Mouse (Mus musculus) lung, embryonic 14.5 days (tissue): Measurements from ENCODE around the gene Omp. TPM values are rescaled to one million over a fixed set of nuclear protein-coding genes. Genes with fewer than 3 reads are reported as not detected.

Experiments used
- ATAC-seq: fragments of 200-750 bp; cut with Nextera tagmentation; 2 replicates; pipeline ENCODE4 v1.8.0; 2017; ENCODE audit warnings: mild to moderate bottlenecking, moderate TSS enrichment, moderate library complexity; ENCODE audit not compliant: insufficient read depth
- DNase-seq: peaks from one replicate; pipeline ENCODE4 v3.0.0-alpha.2; 2015
- H3K27ac ChIP-seq: fragments of 300-500 bp; sonication (generic); 2 replicates; pipeline ENCODE4 v1.5.1; 2014; ENCODE audit warnings: low read depth, mild to moderate bottlenecking, moderate library complexity
- H3K27me3 ChIP-seq: fragments of 300-500 bp; sonication (generic); 2 replicates; pipeline ENCODE4 v1.6.1; 2014; ENCODE audit warnings: low read length, control low read depth; ENCODE audit not compliant: insufficient read depth
- H3K36me3 ChIP-seq: fragments of 300-500 bp; sonication (generic); 2 replicates; pipeline ENCODE4 v1.6.1; 2014; ENCODE audit warnings: control low read depth; ENCODE audit not compliant: insufficient read depth
- H3K4me1 ChIP-seq: fragments of 300-500 bp; sonication (generic); 2 replicates; pipeline ENCODE4 v1.6.1; 2014; ENCODE audit warnings: antibody characterized with exemption, control low read depth; ENCODE audit not compliant: insufficient read depth
- H3K4me2 ChIP-seq: fragments of 300-500 bp; sonication (generic); 2 replicates; pipeline ENCODE4 v1.6.1; 2014; ENCODE audit warnings: mild to moderate bottlenecking
- H3K4me3 ChIP-seq: fragments of 300-500 bp; sonication (generic); 2 replicates; pipeline ENCODE4 v1.5.1; 2014; ENCODE audit warnings: low read depth, low read length
- H3K9ac ChIP-seq: fragments of 300-500 bp; sonication (generic); 2 replicates; pipeline ENCODE4 v1.6.1; 2014
- H3K9me3 ChIP-seq: fragments of 300-500 bp; sonication (generic); 2 replicates; pipeline ENCODE4 v1.6.1; 2016; ENCODE audit warnings: low read depth, low read length, control low read depth
- CTCF ChIP-seq: IDR thresholded peaks from 2 replicates; pipeline ENCODE4 v1.5.1; 2016; ENCODE audit warnings: antibody characterized with exemption, low read depth
- WGBS: fragments of 180-500 bp; shearing (Covaris S2); extraction: QIAGEN DNeasy Blood & Tissue Kit; methylation state at CpG from one replicate; pipeline ENCODE4 v1.1.7; 2014; 5-methylcytosine and 5-hydroxymethylcytosine counted together
- polyA plus RNA-seq: library from polyadenylated mRNA; unstranded; fragments of >200 nt; fragmentation: Nextera tagmentation; extraction: Ambion mirVana; gene quantifications from 2 replicates; pipeline ENCODE4 v1.2.1, GENCODE M21; 2014

Omp gene
- polyA plus RNA-seq, 1 experiment from 2014 or later, result 0.33 TPM

DNA sequence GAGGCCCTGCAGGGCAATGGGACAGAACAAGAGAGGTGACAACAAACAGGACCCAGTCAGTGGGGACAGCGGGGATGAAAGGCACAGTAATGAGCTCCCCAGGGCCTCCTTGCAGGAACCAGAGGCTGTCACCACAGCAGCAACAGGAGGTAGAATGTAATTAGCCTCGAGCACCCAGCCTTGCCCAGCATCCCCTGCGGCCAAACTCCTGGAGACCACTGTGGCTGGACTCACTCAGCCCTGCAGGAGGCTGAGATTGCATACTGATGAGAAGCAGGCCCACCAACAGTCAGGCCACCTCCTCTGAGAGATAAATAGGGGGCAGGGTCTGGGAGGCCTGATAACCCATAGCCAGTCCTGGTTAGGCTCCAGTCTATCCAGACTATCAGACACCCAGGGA lies 4.5 kb upstream of the Omp start:
- Histone ChIP-seq H3K4me3 (no peak overlapping the region), H3K4me2 (no peak overlapping the region), H3K27me3 (no peaks in the 10 kb centered on the region), H3K9ac (no peak overlapping the region), H3K4me1 (peaks cover 3% of the 10 kb centered on the region; the same call in 1 of the 2 replicates), H3K36me3 (no peaks in the 10 kb centered on the region), H3K27ac (no peak overlapping the region), H3K9me3 (no peaks in the 10 kb centered on the region)
- TF ChIP-seq CTCF, result no peak
- ATAC-seq (no peak), DNase-seq (no peak)
- WGBS, result 33% methylated on average over 3 of the region's 3 CpGs

DNA sequence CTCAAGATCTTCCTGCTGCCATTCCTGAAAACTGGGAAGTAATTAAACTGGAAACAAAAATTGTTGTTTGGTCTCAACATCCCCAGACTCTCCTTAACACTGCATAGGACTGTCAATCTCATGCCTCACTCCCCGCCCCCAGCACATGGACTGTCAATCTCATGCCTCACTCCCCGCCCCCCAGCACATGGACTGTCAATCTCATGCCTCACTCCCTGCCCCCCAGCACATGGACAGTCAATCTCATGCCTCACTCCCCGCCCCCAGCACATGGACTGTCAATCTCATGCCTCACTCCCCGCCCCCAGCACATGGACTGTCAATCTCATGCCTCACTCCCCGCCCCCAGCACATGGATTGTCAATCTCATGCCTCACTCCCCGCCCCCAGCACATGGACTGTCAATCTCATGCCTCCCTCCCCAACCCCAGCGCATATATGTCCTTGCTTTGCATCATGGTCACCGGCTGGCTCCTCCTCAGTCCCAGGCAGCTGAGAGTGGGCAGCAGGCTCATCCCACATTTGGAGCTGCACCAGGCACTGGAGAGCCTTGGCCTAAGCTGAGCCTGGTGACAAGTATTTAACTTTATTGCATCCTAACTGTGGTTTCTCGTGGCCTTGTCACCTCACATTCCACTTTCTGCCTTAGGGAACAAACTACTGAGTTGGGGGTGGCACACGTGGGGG lies 3.6 kb upstream of the Omp start:
- ATAC-seq, result no peak

GRCm38 (mm10) chr7:98147766-98148165 lies 2.5 kb upstream of the Omp start:
- no peak overlapping the region for H3K9ac ChIP-seq
- no peaks in the 10 kb centered on the region for H3K9me3 ChIP-seq
- DNase-seq (no peak), ATAC-seq (no peak)
- H3K4me3 ChIP-seq, result no peak overlapping the region
- 67% methylated on average over 8 of the region's 8 CpGs for WGBS
- peaks cover 3% of the 10 kb centered on the region; the same call in 1 of the 2 replicates for H3K4me1 ChIP-seq
- H3K27ac ChIP-seq, result no peak overlapping the region
- H3K36me3 ChIP-seq, result no peaks in the 10 kb centered on the region
- no peak overlapping the region for H3K4me2 ChIP-seq
- H3K27me3 ChIP-seq, result no peaks in the 10 kb centered on the region
- no peak for TF ChIP-seq CTCF

More for the DNA sequence above, 3.6 kb upstream of the Omp start:
- no peak for DNase-seq
- no peaks in the 10 kb centered on the region for H3K36me3 ChIP-seq
- H3K27me3 ChIP-seq, result no peaks in the 10 kb centered on the region
- no peak overlapping the region for H3K4me2 ChIP-seq
- H3K9ac ChIP-seq, result no peak overlapping the region
- H3K9me3 ChIP-seq, result no peaks in the 10 kb centered on the region
- no peak overlapping the region for H3K4me3 ChIP-seq
- no peak overlapping the region for H3K27ac ChIP-seq
- H3K4me1 ChIP-seq, result peaks cover 3% of the 10 kb centered on the region; the same call in 1 of the 2 replicates
- no peak for TF ChIP-seq CTCF
- WGBS, result 67% methylated on average over 10 of the region's 10 CpGs

- no peak overlapping the region for H3K4me2 ChIP-seq
- H3K36me3 ChIP-seq, result no peaks in the 10 kb centered on the region
- ATAC-seq (no peak), DNase-seq (no peak)
- H3K4me3 ChIP-seq, result no peak overlapping the region
- no peaks in the 10 kb centered on the region for H3K9me3 ChIP-seq
- TF ChIP-seq CTCF, result no peak
- no peaks in the 10 kb centered on the region for H3K27me3 ChIP-seq
- no peak overlapping the region for H3K27ac ChIP-seq
- H3K9ac ChIP-seq, result no peak overlapping the region
- WGBS, result 65% methylated on average over 8 of the region's 8 CpGs
- peaks cover 3% of the 10 kb centered on the region; the same call in 1 of the 2 replicates for H3K4me1 ChIP-seq
Observed at GRCm38 (mm10) chr7:98146447-98146845, 1.1 kb upstream of the Omp start.

DNA sequence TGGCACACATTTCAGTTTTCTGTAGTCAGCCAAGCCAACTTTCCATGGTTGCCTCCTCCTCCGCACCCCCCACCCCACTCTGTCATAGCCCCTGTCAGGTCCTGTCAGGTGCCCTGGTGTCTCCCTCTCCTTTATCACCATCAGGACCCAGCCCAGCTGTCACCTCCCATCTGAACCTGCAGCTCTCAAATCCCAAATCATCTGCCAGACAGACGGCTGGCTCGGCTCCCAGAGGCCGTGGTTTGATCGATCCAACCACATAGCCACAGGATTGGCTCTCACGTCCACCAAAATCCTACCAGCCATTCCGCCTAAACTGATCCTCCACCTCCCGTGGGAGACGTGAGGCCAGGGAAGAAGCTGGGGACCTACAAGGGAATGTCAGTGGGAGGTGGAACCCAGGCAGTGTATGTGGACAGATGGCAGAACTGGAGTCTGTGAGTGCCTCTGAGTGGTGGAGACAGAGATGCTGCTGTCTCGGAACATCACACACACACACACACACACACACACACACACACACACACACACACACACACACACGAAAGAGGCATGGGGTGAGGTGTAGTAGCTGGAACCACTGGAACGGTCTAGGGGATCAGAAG lies 642 bp upstream of the Omp start:
- Histone ChIP-seq H3K27ac (no peak overlapping the region), H3K4me1 (peaks cover 3% of the 10 kb centered on the region; the same call in 1 of the 2 replicates), H3K9ac (no peak overlapping the region), H3K27me3 (no peaks in the 10 kb centered on the region), H3K4me3 (no peak overlapping the region), H3K4me2 (no peak overlapping the region), H3K9me3 (no peaks in the 10 kb centered on the region), H3K36me3 (no peaks in the 10 kb centered on the region)
- DNase-seq, result no peak
- TF ChIP-seq CTCF, result no peak
- ATAC-seq, result no peak
- WGBS, result 69% methylated on average over 11 of the region's 12 CpGs

GRCm38 (mm10) chr7:98142648-98143047 lies 2.7 kb downstream of the Omp start:
- ATAC-seq (no peak), DNase-seq (no peak)
- Histone ChIP-seq H3K27ac (no peak overlapping the region), H3K4me2 (no peak overlapping the region), H3K4me1 (peaks cover 3% of the 10 kb centered on the region; the same call in 1 of the 2 replicates), H3K9ac (no peak overlapping the region), H3K36me3 (no peaks in the 10 kb centered on the region), H3K4me3 (no peak overlapping the region), H3K27me3 (no peaks in the 10 kb centered on the region), H3K9me3 (no peaks in the 10 kb centered on the region)
- no peak for TF ChIP-seq CTCF
- 62% methylated on average over 3 of the region's 3 CpGs for WGBS

DNA sequence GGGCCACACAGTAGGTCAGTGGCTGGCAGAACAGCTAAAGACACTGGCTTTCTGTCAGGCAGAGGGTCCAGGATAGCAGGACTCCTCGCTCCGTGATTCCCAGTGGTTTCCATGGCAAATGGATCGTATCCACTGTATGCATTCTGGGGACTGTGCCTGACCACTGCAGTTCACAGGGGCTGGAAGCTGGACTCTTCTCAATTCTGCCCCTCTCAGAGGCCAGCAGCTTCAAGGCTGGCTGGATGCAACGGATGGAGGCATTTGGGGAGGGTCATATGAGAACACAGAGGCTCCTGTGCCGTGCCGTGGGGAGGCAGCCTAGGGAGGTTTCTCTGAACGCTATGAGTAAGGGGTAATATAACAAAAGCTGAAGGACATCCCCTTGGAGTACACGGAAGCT lies 3.1 kb downstream of the Omp start:
- H3K9me3 ChIP-seq, result no peaks in the 10 kb centered on the region
- H3K4me2 ChIP-seq, result no peak overlapping the region
- 53% methylated on average over 8 of the region's 8 CpGs for WGBS
- no peak overlapping the region for H3K9ac ChIP-seq
- no peak for TF ChIP-seq CTCF
- no peaks in the 10 kb centered on the region for H3K27me3 ChIP-seq
- no peak overlapping the region for H3K4me3 ChIP-seq
- H3K36me3 ChIP-seq, result no peaks in the 10 kb centered on the region
- ATAC-seq, result no peak
- H3K27ac ChIP-seq, result no peak overlapping the region
- no peak for DNase-seq
- peaks cover 3% of the 10 kb centered on the region; the same call in 1 of the 2 replicates for H3K4me1 ChIP-seq
